Mouse (Mus musculus): ENCODE measurements at regions not wholly inside any gene's neighbourhood (a gene's known extent, or its start where the extent isn't known, plus 50 kb on each side); places are given as distances from the start of the nearest gene placed in this dataset.
A peak's percentile ranks its signal among the peaks of the same experiment; 100 is the strongest.
"Not testable (repeated sequence)": the region's sequence is repeated elsewhere in the genome, so short reads cannot be mapped to it uniquely, and the experiment has no call there.

DNA sequence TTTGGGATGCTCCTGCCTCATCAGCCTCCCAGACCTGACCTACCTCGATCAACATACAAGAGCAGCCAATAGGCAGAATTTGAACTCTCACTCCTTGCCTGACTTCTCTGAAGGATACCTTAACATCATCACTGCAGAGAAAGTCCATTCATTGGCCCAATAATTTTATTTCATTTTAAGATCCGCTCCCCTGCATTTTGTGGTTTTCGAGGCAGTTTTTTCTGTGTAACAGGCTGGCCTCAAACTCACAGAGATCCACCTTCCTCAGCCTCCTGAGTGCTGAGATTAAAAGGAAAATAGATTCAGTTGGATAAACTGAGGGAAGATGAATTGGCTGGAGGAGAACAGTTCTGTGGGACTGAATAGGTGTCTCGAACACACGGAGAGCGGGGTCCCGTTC lies 216.4 kb downstream of the Ankrd50 start:
- no peaks in the 10 kb centered on the region for H3K36me3 ChIP-seq (replicated peaks)

DNA sequence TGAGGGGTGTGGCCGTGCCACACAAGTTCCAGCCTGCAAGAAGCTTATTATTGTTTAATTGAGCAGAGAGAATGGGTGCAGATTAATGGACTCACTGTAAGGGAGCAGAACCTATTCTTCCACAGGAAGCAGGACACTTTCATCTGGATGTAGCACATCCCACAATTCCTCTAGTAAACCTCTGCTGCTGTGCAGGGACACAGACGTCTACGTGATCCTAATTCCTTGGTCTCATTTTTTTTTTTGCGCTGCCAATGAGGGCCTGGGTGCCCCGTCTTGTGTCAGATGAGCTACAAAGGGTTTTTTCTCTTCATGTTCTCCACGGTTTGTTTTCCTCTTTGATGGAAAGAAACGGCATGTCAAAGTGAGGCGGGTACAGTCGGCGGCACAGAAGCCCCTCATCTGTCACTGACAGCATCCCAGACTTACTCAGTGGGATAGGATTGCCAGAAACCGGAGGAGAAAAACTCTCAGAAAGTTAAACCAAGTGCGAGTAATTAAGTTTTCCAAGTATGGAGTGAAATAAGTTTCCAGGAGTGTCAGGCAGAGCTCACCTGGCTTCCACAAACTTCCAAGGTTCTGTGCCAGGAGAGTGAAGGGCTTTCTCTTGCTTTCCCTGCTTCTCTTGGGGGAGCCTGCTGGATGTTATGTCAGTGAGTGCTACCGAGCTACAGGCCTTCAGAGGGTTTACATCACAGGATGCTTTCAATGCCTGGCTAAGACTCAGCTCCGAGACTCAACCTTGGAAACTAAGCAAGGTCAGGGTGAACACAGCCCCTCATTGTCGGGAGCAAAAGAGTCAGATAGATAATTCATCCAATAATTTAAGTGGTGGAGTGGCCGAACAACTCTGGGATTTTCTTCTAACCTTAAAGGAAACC lies 221.1 kb downstream of the Ankrd50 start:
- ATAC-seq (ENCODE audit: low FRiP score): 0 out of 2 replicates have a peak, but pooled peaks have one; percentile 40
- Histone ChIP-seq H3K27ac (no peak overlapping the region), H3K4me1 (peaks cover 26% of the 10 kb centered on the region), H3K4me2 (no peak overlapping the region), H3K27me3 (0 out of 2 replicates have a peak, but pooled peaks cover 4% of the 10 kb centered on the region), H3K9me3 (0 out of 2 replicates have a peak, but pooled peaks cover 6% of the 10 kb centered on the region), H3K4me3 (replicated peaks) (no peak overlapping the region), H3K9ac (no peak overlapping the region), H3K36me3 (replicated peaks) (no peaks in the 10 kb centered on the region)
- 51% methylated on average over 16 of the region's 16 CpGs for WGBS

More for the DNA sequence above, 216.4 kb downstream of the Ankrd50 start:
- Histone ChIP-seq H3K9me3 (0 out of 2 replicates have a peak, but pooled peaks cover 6% of the 10 kb centered on the region), H3K4me1 (peaks cover 7% of the 10 kb centered on the region), H3K27me3 (0 out of 2 replicates have a peak, but pooled peaks cover 4% of the 10 kb centered on the region), H3K4me3 (replicated peaks) (no peak overlapping the region), H3K9ac (no peak overlapping the region), H3K4me2 (no peak overlapping the region), H3K27ac (no peak overlapping the region)
- no peak for ATAC-seq (ENCODE audit: low FRiP score)
- 97% methylated on average over 7 of the region's 7 CpGs for WGBS

DNA sequence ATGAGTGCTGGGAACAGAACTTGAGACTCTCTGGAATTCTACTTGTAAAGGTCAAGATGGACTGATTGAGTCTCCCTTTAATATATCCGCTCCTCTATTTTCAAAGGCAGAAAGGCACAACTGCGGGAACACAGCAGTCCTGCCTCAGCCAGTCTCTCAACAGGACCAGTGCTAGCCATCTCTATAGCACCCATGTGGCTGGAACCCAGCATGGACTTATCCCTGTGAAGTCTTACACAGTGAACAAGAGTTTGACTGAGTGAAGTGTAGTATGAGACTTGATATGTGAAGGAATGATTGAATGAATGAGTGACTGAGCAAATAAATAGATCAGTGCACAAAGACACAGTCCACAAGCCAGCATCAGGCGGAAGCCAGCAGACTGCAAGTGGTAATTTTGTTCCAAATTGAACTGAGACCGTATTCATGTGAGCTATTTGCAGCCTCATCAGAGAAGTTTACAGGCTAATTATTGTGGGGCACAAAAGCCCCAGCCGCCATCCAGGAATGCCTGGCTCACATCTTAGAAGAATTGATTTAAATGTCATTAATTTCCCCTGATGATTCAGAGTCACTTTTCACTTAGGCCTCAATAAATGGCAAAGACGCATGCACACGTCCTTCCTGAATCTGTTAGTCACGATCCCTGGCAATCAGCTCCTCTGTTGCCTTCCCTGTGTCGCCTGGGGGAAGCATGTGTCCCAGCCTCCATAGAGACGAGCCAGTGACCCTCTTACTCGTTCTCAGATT lies 223.1 kb downstream of the Ankrd50 start:
- Histone ChIP-seq H3K36me3 (replicated peaks) (no peaks in the 10 kb centered on the region), H3K27me3 (0 out of 2 replicates have a peak, but pooled peaks cover 4% of the 10 kb centered on the region), H3K4me2 (no peak overlapping the region), H3K9ac (no peak overlapping the region), H3K27ac (no peak overlapping the region), H3K4me3 (replicated peaks) (no peak overlapping the region), H3K4me1 (peaks cover 35% of the 10 kb centered on the region), H3K9me3 (0 out of 2 replicates have a peak, but pooled peaks cover 6% of the 10 kb centered on the region)
- WGBS: 37% methylated on average over 11 of the region's 11 CpGs
- peak; percentile 79 for ATAC-seq (ENCODE audit: low FRiP score)

DNA sequence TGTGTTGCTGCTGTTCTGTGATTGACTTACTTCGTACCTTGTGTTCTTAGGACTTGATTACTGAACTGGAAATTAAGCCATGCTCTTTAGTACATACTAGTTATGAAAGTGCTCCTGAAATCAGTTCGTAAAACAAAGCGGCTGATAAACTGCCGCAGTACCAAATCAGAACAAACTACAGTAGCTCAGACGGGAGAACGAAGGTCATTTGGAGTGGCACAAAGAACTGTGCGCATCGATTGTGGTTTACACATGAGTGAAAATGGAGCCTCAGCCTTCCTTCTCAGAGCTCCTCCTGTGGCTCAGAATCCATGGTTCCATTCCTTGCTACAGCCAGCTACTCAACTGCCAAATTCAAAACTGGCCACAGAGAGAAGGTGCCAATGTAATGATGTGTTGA lies 225.4 kb downstream of the Ankrd50 start:
- H3K4me2 ChIP-seq; H3K27ac ChIP-seq; H3K4me3 ChIP-seq (replicated peaks); H3K9me3 ChIP-seq; H3K27me3 ChIP-seq; ATAC-seq (ENCODE audit: low FRiP score); H3K9ac ChIP-seq; H3K36me3 ChIP-seq (replicated peaks): not testable (repeated sequence)
- H3K4me1 ChIP-seq: peaks cover 36% of the 10 kb centered on the region
- WGBS: 93% methylated on average over 8 of the region's 8 CpGs

DNA sequence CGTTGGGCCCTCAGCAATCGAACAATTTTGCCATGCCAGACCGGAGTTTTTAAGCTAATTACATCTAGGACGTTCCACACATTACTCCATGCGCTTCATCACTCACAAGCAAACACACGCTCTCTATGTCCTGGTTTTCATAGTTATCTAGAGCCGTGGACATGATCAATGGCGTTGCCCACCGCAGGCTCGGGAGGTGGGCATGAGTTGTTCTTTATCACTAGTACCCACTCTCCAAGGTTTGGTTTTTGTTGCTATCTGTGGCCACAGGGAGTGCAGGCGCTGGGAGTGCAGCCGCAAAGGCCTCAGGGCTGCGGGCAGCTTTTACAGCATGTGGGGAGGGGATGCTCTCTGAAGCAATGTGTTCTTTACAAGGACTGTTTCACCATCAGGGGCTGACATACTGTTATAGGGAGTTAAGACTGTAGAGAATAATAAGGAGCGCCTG lies 226.8 kb downstream of the Ankrd50 start:
- no peak overlapping the region for H3K4me2 ChIP-seq
- no peak overlapping the region for H3K4me3 ChIP-seq (replicated peaks)
- H3K36me3 ChIP-seq (replicated peaks): no peaks in the 10 kb centered on the region
- peaks cover 26% of the 10 kb centered on the region for H3K4me1 ChIP-seq
- no peak overlapping the region for H3K9ac ChIP-seq
- no peak overlapping the region for H3K27ac ChIP-seq
- no peaks in the 10 kb centered on the region for H3K27me3 ChIP-seq
- H3K9me3 ChIP-seq: no peaks in the 10 kb centered on the region
- 74% methylated on average over 14 of the region's 14 CpGs for WGBS
- no peak for ATAC-seq (ENCODE audit: low FRiP score)

DNA sequence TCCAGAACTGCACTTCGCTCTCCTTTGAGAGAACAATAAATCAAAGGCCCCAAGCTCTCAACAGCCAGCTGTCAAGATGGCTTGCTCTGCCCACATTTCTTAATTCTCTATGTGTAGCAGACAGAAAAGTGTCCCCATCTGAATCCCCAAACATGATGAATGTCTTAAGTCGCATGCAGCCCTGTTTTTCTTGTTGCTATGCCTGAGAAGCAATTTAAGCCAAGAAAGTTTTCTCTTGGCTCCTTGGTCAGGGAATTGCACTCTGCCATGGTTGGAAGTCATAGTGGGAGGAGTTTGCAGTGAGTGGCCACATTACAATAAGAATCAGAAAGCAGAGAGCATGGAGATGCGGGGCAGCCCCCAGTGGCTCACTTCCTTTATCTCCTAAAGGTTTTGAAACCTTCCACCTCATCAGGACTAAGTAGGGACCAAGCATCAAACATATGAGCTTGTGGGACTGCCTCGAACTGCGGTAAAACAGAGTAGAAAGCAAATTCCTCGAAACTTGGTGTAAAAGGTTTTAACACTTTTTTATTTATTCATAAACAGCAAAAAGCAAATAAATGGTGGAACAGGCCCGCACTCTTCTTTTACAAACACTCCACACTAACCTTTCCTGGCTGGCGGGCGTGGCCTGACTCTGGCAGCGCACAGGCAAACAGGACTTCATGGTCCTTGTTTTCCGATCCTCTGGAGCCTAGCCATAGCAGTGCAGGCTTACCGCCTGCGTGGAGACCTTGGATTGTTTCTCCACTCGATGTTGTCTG lies 227.4 kb downstream of the Ankrd50 start:
- Histone ChIP-seq H3K4me3 (replicated peaks) (no peak overlapping the region), H3K36me3 (replicated peaks) (no peaks in the 10 kb centered on the region), H3K27me3 (no peaks in the 10 kb centered on the region), H3K9me3 (no peaks in the 10 kb centered on the region), H3K27ac (no peak overlapping the region), H3K4me2 (no peak overlapping the region), H3K4me1 (peaks cover 20% of the 10 kb centered on the region), H3K9ac (no peak overlapping the region)
- ATAC-seq (ENCODE audit: low FRiP score): no peak
- 71% methylated on average over 14 of the region's 14 CpGs for WGBS

DNA sequence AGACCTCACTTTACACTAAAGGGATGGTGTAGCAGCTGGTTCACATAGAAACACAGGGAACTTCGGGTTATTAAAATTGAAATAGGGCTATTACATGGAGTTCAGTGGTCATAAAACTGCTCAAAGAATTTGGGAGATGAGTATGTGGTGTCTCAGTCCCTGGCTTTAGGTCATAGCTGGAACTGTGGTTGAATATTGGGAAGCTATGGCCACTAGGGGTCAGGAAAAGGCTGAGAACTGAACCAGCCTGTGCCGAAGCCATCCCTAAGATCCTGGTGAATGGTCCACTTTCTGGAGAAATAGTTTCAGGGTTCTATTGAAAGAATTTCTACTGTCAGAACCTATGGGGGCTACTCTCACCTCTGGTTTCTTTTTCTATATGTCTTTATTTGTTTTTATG lies 229.0 kb downstream of the Ankrd50 start:
- no peaks in the 10 kb centered on the region for H3K9me3 ChIP-seq
- no peak overlapping the region for H3K4me3 ChIP-seq (replicated peaks)
- no peak overlapping the region for H3K4me2 ChIP-seq
- no peaks in the 10 kb centered on the region for H3K36me3 ChIP-seq (replicated peaks)
- H3K9ac ChIP-seq: no peak overlapping the region
- no peaks in the 10 kb centered on the region for H3K27me3 ChIP-seq
- 7% methylated on average over 2 of the region's 2 CpGs for WGBS
- H3K4me1 ChIP-seq: peaks cover 10% of the 10 kb centered on the region; the same call in 1 of the 2 replicates
- peak; percentile 71; the same call in 1 of the 2 replicates for ATAC-seq (ENCODE audit: low FRiP score)
- H3K27ac ChIP-seq: no peak overlapping the region

DNA sequence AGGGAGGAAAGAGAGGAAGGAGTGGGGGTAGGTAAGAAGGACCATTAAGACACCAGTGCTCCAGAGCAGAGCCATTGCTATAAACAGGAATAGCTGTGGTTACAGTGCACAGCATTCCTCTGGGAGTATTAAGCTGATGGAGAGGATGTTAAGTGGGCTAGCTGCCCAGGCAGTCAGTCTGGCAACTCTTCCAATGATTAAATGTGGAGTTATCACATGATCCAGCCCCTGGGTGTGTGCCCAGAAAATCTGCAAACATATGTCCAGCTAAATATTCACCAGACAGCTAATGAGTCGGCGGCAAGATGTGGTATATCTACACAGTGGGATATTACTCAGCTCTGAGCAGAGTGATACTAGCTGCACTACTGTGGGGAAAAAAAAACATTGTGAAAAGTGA lies 229.7 kb downstream of the Ankrd50 start:
- Histone ChIP-seq H3K36me3 (replicated peaks) (no peaks in the 10 kb centered on the region), H3K4me1 (peaks cover 10% of the 10 kb centered on the region; the same call in 1 of the 2 replicates), H3K27me3 (no peaks in the 10 kb centered on the region), H3K4me3 (replicated peaks) (no peak overlapping the region), H3K4me2 (no peak overlapping the region), H3K9me3 (no peaks in the 10 kb centered on the region), H3K9ac (no peak overlapping the region), H3K27ac (no peak overlapping the region)
- ATAC-seq (ENCODE audit: low FRiP score): no peak
- 88% methylated on average over 2 of the region's 2 CpGs for WGBS

DNA sequence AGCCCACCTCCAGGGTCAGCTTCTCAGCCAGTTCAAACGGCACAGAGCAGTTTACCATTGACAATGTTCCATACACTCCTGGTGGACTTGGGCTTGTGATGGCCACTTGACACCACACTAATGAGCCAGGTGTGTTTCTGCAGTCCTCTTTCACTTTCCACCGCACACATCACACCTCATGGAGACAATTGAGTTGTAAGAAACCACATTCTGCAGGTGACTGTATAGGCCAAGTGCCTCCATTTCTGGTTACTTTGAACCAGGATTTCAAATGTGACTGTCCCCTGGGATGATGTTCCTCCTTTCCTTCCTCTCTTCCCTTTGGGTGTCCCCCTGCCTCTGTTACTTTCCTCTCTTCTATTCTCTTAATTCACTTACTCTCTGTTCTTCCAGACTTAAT lies 233.1 kb downstream of the Ankrd50 start:
- H3K4me1 ChIP-seq: peaks cover 2% of the 10 kb centered on the region; the same call in 1 of the 2 replicates
- no peaks in the 10 kb centered on the region for H3K27me3 ChIP-seq
- 76% methylated on average over 2 of the region's 2 CpGs for WGBS
- no peak overlapping the region for H3K9ac ChIP-seq
- ATAC-seq (ENCODE audit: low FRiP score): no peak
- H3K4me3 ChIP-seq (replicated peaks): no peak overlapping the region
- H3K36me3 ChIP-seq (replicated peaks): no peaks in the 10 kb centered on the region
- H3K4me2 ChIP-seq: no peak overlapping the region
- H3K9me3 ChIP-seq: no peaks in the 10 kb centered on the region
- H3K27ac ChIP-seq: no peak overlapping the region

DNA sequence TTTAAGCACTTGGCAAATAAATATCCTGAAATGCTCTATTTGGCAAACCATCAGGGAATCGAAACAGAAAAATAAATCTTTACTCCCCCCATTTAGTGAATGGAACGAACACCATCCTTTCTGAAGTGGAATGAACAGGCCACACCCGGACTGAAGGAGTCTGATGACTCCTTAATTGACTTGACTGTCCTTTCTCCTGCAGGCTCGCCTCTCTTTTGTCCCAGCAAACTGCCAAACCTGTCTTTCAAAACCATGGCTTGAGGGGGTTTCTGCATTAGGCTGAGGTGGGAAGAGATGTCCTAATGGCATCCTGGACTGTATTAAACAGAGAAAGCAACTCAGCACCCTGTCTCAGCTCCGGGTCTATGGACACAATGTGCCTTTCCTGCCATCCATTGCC lies 234.1 kb downstream of the Ankrd50 start:
- H3K9me3 ChIP-seq: no peaks in the 10 kb centered on the region

DNA sequence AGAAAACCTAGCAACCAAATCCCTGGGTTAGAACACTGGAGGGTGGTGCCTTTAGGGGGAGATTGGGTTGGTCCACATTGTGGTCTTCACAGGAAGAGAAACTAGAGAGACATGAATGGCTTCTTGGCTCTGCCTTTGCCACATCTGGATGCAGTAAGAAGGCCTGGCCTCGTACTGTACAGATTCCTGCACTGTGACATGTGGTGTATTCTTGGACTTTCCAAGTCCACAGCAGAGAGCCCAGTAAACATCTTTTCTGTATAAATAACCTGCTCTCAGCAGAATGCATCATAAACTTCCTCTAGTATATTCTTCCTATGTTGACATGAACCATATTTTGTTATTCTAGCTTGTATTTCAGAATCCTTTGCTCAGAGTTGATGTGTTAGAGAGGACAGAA lies 235.7 kb downstream of the Ankrd50 start:
- no peaks in the 10 kb centered on the region for H3K36me3 ChIP-seq (replicated peaks)
- H3K4me2 ChIP-seq: no peak overlapping the region
- H3K4me1 ChIP-seq: no peaks in the 10 kb centered on the region
- H3K9ac ChIP-seq: no peak overlapping the region
- ATAC-seq (ENCODE audit: low FRiP score): no peak
- H3K4me3 ChIP-seq (replicated peaks): no peak overlapping the region
- no peaks in the 10 kb centered on the region for H3K27me3 ChIP-seq
- WGBS: 79% methylated on average over 1 of the region's 1 CpGs
- no peaks in the 10 kb centered on the region for H3K9me3 ChIP-seq
- H3K27ac ChIP-seq: no peak overlapping the region

More for the DNA sequence above, 234.1 kb downstream of the Ankrd50 start:
- Histone ChIP-seq H3K27ac (no peak overlapping the region), H3K4me2 (no peak overlapping the region), H3K27me3 (no peaks in the 10 kb centered on the region), H3K36me3 (replicated peaks) (no peaks in the 10 kb centered on the region), H3K9ac (no peak overlapping the region), H3K4me3 (replicated peaks) (no peak overlapping the region), H3K4me1 (no peaks in the 10 kb centered on the region)
- 76% methylated on average over 5 of the region's 5 CpGs for WGBS
- no peak for ATAC-seq (ENCODE audit: low FRiP score)

DNA sequence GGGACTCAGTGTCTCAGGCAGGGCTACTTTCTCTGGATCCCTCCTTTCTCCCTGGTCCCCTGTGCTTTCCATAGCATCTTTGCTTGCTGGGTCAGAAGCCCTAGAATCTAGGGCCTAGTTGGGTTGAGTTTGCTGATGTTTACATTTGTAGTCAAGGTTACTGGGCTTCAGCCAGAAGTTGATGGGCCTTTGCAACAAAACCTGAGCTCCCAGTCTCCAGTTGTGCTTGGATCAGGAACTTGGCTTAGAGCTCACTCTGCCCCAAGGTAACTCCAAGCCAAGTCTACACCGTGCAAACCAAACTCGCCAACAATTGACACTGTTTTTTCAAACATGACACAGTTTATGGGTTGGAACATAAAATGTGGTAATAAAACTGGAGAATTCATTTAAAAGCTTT lies 238.2 kb downstream of the Ankrd50 start:
- no peaks in the 10 kb centered on the region for H3K27me3 ChIP-seq
- no peak overlapping the region for H3K4me3 ChIP-seq (replicated peaks)
- H3K4me2 ChIP-seq: no peak overlapping the region
- H3K36me3 ChIP-seq (replicated peaks): no peaks in the 10 kb centered on the region
- H3K9ac ChIP-seq: no peak overlapping the region
- no peak for ATAC-seq (ENCODE audit: low FRiP score)
- H3K4me1 ChIP-seq: no peaks in the 10 kb centered on the region
- peaks cover 2% of the 10 kb centered on the region; the same call in 1 of the 2 replicates for H3K9me3 ChIP-seq
- WGBS: 91% methylated on average over 2 of the region's 2 CpGs
- H3K27ac ChIP-seq: no peak overlapping the region
